Mouse (Mus musculus) adrenal gland, postnatal 14 days (tissue): Measurements from ENCODE around the gene Kcnh1. TPM values are rescaled to one million over a fixed set of nuclear protein-coding genes. Genes with fewer than 3 reads are reported as not detected.

ENCODE experiments used
- DNase-seq: peaks from one replicate; pipeline ENCODE4 v3.0.0; 2021; ENCODE audit warnings: mixed read lengths
- total RNA-seq: library from RNA; stranded (reverse); gene quantifications from 2 replicates; pipeline ENCODE4 v1.2.3, GENCODE M21; 2021

Kcnh1 gene
- total RNA-seq, 1 experiment from 2014 or later = 0.26 TPM

DNA sequence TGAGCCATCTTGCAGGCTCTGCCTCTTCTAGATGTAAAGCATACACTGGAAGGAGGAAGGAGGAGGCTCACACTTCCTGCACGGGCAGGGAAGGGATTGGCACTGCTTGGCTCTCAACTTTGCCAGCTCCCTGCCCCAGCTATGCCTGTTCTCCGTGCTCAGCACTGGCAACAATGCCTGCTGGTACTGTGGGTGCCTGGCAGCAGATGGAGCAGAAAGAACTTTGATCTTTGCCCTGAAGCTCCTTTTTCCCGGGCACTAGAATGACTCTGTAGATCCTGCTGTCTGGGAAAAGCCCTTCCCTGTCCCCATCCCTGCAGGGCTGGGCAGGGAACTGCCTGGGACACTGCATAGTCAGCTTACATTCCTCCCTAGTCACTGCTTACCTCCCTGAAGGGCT lies 225.2 kb downstream of the Kcnh1 start:
- no peak for DNase-seq

DNA sequence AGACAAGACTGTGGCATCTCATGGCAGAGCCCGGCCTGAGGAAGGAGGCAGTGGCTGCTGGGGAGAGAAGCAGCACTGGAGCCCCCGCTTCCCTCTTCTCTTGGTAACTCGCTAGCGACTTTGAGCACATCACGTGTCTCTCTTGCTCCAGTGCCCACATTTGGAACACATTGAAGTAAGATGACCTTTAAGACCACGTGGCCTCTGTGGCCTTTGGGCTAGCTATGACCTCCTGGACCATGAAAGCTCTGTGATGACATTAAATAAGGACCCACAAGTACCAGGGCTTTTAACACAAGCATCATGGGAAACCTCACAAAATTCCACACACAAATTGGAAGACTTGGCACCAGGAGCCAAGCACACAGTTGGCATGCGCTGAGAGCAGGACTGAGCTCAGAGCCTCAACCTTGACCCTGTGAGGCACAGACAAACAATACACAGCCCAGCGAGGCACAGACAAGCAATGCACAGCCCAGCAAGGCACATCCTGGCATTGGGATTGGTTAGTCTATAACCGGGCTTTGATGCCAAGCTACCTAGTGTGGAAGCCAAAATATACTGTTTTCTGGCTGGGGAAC lies 225.8 kb downstream of the Kcnh1 start:
- peak; percentile 15 for DNase-seq

DNA sequence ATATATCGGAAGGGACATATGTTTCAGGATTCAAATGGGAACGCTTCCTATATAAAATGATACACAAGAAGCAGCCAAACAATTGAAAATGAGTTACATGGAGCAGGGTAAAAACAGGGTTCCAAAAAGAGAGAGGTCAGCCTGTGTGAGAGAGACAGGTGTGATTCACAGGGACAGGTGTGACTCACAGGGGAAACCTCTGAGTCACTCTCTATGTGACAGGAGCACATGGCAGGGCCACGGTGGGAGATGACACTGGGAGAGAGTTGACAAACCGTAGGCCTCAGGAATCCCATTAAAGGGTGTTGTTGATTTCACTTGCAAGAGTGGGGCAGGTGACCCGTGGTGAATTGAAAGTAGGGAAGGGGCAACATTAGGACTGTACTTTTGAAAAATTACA lies 228.6 kb downstream of the Kcnh1 start:
- no peak for DNase-seq

DNA sequence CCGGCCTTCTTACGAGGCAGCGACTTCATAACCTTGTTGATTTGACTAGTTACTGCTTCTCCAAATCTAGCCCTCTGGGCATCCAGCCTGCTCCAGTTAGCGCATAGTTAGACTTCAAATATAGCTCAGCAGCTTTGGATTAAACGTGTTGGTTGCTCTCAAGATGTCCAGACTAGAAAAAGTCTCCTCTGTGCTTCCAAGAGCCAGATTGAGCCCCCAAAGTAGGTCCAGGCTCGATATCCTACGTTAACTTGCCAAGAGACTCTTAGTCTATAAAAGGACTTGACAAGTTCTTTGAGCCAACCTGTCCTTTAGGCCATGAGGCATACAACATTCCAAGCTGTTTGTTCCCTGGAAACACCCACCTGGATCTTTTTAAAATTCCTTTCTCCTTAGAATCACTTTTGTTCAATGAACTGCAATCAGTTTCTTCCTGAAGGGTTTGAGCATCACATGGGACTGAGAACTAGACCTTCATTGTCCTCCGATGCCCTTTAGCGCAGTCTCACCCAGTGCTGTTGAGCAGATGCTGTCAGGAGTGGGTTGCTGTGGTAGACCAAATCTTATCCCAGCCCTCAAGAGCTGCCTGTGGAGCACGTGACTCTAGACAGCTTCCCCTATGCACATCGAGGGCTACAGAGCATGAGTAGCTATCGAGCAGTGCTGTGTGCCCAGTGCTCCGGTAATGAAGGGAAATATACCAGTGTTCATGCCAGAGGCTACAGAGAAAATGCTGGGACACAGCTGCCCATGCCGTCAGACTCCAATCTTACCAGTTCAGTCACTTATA lies 231.0 kb downstream of the Kcnh1 start:
- DNase-seq = no peak

GRCm38 (mm10) chr1:192431423-192431822 lies 240.8 kb downstream of the Kcnh1 start:
- no peak for DNase-seq

GRCm38 (mm10) chr1:192435503-192435902 lies 244.9 kb downstream of the Kcnh1 start:
- DNase-seq = no peak

DNA sequence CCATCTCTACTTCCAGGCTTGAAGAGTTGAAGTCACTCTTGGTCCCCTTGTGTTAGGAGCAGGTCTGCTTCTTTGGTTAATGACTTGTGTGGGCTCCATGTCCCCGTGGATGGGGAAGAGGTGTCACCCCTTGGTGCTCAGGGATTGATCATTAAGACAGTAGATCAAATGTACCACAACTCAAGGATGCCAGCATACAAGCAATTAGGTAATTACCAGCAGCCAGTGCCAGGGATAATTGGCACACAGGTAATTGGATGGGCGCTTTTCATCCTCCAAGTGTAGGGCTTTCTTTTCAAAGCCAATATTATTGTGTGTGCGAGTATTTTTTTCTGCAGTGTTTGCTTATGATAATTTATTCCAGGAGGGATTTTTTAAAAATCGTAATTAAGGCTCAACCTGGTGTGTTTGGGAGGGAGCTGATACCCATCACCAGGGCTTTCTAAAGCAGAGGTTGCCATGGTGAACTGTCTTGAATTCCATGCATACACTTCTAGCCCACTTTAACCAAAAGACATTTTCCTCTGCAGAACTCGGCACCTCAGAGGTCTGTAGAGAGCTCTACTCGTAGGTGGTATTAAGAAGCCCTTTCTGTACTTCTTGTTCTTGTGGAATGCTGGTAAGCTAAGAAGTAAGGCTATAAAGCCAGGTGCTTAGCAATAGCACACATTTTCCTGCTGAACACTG lies 248.7 kb downstream of the Kcnh1 start:
- no peak for DNase-seq

DNA sequence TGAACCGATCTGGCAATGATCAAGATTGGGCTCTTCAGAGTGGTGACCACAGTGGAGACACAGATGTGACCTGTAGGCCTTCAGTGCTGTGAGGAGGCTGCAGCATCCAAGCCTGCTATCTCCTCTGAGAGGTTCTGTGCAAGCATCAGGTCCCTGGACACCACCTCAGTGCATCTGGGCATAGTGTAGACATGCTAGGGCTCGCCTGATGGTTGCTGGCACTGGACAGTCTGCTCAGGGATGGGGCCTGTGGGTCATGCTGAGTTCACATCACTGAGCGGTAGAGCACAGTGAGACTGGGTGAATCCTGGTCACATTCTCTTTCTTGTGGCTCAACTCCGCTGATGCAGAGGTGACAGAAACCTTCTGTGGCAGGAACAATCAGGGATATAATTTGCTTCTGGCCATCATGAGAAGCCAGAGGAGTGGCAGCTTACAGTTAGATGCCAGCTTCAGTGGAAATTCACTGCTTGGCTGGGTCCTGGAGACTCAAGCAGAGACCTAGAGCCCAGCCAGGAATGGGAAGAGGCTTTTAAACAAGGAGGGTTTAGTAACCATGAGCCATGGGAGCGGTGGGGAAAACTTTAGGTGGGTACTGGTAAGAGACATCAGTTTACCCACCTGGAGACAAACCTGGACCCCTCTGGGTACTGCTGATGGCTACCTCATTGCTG lies 252.3 kb downstream of the Kcnh1 start:
- DNase-seq = no peak

DNA sequence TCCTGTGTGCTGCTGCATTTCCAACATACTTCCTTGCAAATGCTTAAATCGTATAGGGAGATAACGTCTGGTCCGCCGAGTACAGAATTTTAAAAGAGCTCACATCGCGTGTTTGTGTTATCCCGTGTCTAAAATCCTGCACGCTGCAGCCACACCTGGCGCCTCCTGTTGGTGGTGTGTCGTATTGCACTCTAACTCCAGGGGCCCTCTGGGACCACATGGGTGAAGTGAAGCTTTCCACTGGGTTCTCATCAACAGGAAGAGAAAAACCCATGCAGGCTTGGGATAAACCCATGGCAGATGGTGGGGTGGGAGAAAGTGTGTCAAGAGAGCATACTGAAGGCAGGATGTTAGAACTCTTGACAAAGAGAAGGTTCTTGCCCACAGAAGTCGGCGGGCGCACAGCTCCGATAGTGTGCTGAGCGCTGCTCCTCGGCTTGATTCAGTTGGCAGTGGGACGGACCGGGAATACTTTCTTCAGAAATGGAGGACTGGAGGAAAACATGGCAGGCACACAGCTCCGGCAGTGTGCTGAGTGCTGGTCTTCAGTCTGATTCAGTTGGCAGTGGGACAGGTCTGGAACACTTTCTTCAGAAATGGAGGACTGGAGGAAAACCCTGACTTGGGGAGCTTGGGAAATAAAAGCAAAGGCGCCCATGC lies 253.6 kb downstream of the Kcnh1 start:
- peak; percentile 11 for DNase-seq

DNA sequence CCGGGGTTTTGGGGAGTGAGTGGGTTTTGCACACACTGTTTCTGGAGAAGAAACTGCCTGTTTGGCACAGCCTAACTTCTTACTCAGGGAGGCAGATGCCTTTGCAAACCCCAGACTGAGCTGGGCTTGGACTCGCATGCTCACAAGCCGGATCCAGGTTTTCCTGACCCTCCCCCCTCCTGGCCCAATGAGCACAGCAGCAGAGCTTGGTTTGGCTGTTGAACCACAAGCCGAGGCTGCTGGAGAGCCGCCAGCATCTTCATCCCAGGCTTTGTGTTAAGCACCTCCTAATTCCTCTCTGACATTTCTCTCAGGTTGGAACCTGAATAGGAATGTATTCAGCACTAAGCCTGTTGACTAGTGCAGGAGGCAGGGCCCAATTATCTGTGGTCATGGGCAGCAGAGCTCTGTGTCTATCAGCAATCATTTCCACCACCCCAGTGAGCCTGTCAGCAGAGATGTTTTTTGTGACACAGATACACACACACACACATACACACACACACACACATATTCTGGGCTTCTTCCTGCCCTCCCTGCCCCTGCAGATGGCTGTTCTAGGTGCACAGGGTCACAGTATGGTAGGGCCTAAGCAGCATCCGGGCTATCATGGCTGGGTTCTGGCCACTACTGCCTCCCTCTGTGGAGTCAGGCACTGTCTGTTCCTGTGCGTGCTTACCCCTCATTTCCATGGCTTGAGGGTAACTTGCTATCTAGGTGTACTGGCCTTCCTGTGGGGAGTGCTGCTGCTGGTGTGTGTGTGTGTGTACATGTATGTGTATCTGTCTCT lies 254.3 kb downstream of the Kcnh1 start:
- peak; percentile 10 for DNase-seq

- no peak for DNase-seq
Measured at GRCm38 (mm10) chr1:192446158-192446557, 255.6 kb downstream of the Kcnh1 start.

- DNase-seq = no peak
Measured at GRCm38 (mm10) chr1:192447666-192448065, 257.1 kb downstream of the Kcnh1 start.

GRCm38 (mm10) chr1:192448512-192448911 lies 257.9 kb downstream of the Kcnh1 start:
- no peak for DNase-seq

DNA sequence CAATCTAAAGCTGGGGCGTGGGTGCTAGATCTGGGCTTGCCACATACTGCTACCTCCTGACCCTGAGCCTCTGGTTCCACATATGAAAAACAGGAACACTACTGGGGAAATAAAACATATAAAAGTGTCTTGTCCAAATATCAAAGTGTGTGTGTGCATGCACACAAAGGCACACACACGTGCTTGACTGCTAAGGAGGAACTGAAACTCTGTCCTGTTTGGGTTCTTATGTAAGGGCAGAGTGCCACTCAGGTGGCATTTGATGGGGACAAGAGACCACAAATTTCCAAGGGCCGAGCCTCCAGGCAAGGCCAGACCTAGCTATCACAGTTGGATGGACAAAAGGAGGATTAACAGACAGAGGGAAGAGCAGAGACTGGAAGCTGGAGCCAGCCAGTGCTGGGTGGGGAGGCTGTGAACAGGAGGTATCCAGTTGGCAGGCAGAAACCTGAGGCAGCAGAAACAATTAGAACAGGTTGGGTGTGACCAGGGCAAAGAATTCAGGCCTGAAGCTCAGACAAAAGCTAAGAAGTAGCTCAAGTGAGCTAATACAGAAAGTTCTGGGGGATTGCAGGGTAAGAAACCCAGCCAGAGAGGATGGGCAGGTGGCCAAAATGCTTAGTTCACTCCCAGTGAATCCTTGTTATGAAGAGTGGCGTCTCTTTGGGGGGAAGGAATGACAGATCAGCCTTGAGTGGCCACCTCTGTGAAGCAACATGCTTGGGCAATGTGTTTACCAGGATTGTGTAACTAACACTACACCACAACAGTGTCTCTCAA lies 259.2 kb downstream of the Kcnh1 start:
- peak; percentile 39 for DNase-seq

- DNase-seq = no peak
Measured at GRCm38 (mm10) chr1:192450425-192450824, 259.9 kb downstream of the Kcnh1 start.

DNA sequence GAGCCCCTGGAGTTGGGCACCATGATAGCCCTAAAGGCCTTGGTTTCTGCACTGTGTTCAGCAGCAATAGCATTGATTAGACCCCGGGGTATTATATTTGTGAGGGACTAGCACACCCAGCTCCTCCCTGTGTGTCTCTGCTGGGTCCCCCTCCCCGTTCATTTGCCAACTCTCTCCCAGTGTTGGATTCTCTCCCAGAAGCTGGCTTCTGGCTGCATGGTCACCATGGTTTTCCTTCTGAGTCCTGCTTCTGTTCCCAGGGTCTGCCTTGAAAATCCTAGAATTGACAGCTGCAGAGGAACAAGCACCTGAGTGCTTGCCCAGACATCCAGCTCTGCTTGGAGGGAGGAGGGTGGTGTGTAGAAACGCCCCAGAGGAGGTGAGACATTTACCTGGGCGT lies 261.1 kb downstream of the Kcnh1 start:
- no peak for DNase-seq

- DNase-seq = no peak
Measured at GRCm38 (mm10) chr1:192454501-192454900, 263.9 kb downstream of the Kcnh1 start.

DNA sequence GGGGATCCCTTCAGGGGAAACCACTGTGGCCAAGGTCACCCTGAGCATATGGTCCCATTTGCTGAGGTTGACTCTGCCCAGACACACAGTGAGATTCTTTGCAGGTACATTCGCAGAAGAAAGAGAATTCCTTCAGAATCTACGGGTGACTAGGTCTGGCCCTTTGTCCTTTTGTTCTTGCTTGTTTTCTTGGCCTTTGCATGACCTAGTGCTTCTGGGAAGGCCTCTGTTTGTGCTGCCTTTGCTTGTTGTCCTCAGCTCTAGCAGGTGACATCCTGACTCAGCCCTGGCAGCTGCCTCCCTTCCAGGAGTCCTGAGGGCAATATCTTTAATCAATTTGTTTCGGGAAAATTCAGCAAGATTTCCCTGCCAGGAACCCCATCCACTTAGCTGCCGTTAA lies 264.4 kb downstream of the Kcnh1 start:
- DNase-seq = no peak

GRCm38 (mm10) chr1:192457037-192457436 lies 266.5 kb downstream of the Kcnh1 start:
- DNase-seq = no peak

GRCm38 (mm10) chr1:192457526-192458206 lies 267.1 kb downstream of the Kcnh1 start:
- DNase-seq = peak; percentile 67
